Mouse (Mus musculus): ENCODE results near the gene 3300002I08Rik. TPM values are rescaled to one million over a fixed set of nuclear protein-coding genes. Genes with fewer than 3 reads are reported as not detected.

Gene 3300002I08Rik
- total and polyA plus RNA-seq, 2 experiments from 2014 or later: 3.6 TPM; not detected in 1

- no peak for ATAC-seq (ENCODE audit: insufficient read depth, low read depth)
- H3K27me3 ChIP-seq (ENCODE audit: control insufficient read depth, insufficient read depth, low read length): no peaks in the 10 kb centered on the region
- DNase-seq (ENCODE audit: low spot score): no peak
- no peaks in the 10 kb centered on the region for H3K36me3 ChIP-seq (replicated peaks; ENCODE audit: control insufficient read depth, insufficient read depth, low read length)
- H3K4me2 ChIP-seq (ENCODE audit: low read depth, low read length): no peak overlapping the region
- WGBS: 0% methylated on average over 1 of the region's 1 CpGs
- TF ChIP-seq CTCF (IDR thresholded peaks at IDR 0.05; ENCODE audit: low read depth): no peak
- TF ChIP-seq EP300 (IDR thresholded peaks at IDR 0.05; ENCODE audit: low read depth): no peak
- no peak overlapping the region for H3K4me3 ChIP-seq (ENCODE audit: low read depth, low read length)
- H3K9ac ChIP-seq (replicated peaks; ENCODE audit: low read depth, low read length): no peak overlapping the region
- H3K9me3 ChIP-seq (replicated peaks; ENCODE audit: control insufficient read depth, low read length): no peaks in the 10 kb centered on the region
- H3K27ac ChIP-seq (ENCODE audit: low read depth): no peak overlapping the region
- H3K4me1 ChIP-seq (ENCODE audit: control insufficient read depth, insufficient read depth): no peaks in the 10 kb centered on the region
Measured at GRCm38 (mm10) chr2:150299096-150299495, 63.5 kb downstream of the 3300002I08Rik start.

GRCm38 (mm10) chr2:150293669-150294068, 68.9 kb downstream of the 3300002I08Rik start:
- H3K4me2 ChIP-seq (ENCODE audit: low read depth, low read length): no peak overlapping the region

More at GRCm38 (mm10) chr2:150293669-150294068, 68.9 kb downstream of the 3300002I08Rik start:
- H3K36me3 ChIP-seq (replicated peaks; ENCODE audit: control insufficient read depth, insufficient read depth, low read length): no peaks in the 10 kb centered on the region
- ATAC-seq (ENCODE audit: insufficient read depth, low read depth) (no peak), DNase-seq (ENCODE audit: low spot score) (no peak)
- no peak overlapping the region for H3K27ac ChIP-seq (ENCODE audit: low read depth)
- no peak for TF ChIP-seq EP300 (IDR thresholded peaks at IDR 0.05; ENCODE audit: low read depth)
- no peak for TF ChIP-seq CTCF (IDR thresholded peaks at IDR 0.05; ENCODE audit: low read depth)
- no peak overlapping the region for H3K9ac ChIP-seq (replicated peaks; ENCODE audit: low read depth, low read length)
- no peaks in the 10 kb centered on the region for H3K9me3 ChIP-seq (replicated peaks; ENCODE audit: control insufficient read depth, low read length)
- H3K4me1 ChIP-seq (ENCODE audit: control insufficient read depth, insufficient read depth): no peaks in the 10 kb centered on the region
- H3K4me3 ChIP-seq (ENCODE audit: low read depth, low read length): no peak overlapping the region
- H3K27me3 ChIP-seq (ENCODE audit: control insufficient read depth, insufficient read depth, low read length): no peaks in the 10 kb centered on the region
- WGBS: 66% methylated on average over 6 of the region's 6 CpGs

Other genes with a start within 250 kb of the 3300002I08Rik start
- 1.4 and 5.7 TPM in 2 replicates for gene Zfp120, start 226.1 kb downstream of the 3300002I08Rik start, total RNA-seq (2014; rRNA removed; ENCODE audit: low replicate concordance)
- gene Zfp120, start 226.1 kb downstream of the 3300002I08Rik start, polyA plus RNA-seq (2015; fragmentation: Nextera tagmentation; extraction: Ambion mirVana): 4.7 and 5.8 TPM in 2 replicates
- not detected in 2 replicates for gene Gm10770, start 183.1 kb downstream of the 3300002I08Rik start, total RNA-seq (2014; rRNA removed; ENCODE audit: low replicate concordance)
- not detected in 2 replicates for gene Gm10770, start 183.1 kb downstream of the 3300002I08Rik start, polyA plus RNA-seq (2015; fragmentation: Nextera tagmentation; extraction: Ambion mirVana)
- gene Gm14139, start 181.0 kb downstream of the 3300002I08Rik start, total RNA-seq (2014; rRNA removed; ENCODE audit: low replicate concordance): not detected in 2 replicates
- gene Gm14139, start 181.0 kb downstream of the 3300002I08Rik start, polyA plus RNA-seq (2015; fragmentation: Nextera tagmentation; extraction: Ambion mirVana): not detected in 2 replicates
- gene Zfp937, start 144.7 kb downstream of the 3300002I08Rik start, total RNA-seq (2014; rRNA removed; ENCODE audit: low replicate concordance): 0.04 and 1.4 TPM in 2 replicates
- 1.9 and 2.6 TPM in 2 replicates for gene Zfp937, start 144.7 kb downstream of the 3300002I08Rik start, polyA plus RNA-seq (2015; fragmentation: Nextera tagmentation; extraction: Ambion mirVana)
- gene Gm21994, start 107.2 kb downstream of the 3300002I08Rik start, total RNA-seq (2014; rRNA removed; ENCODE audit: low replicate concordance): not detected in 2 replicates
- 1.4 and 1.5 TPM in 2 replicates for gene Gm21994, start 107.2 kb downstream of the 3300002I08Rik start, polyA plus RNA-seq (2015; fragmentation: Nextera tagmentation; extraction: Ambion mirVana)
- gene Gm14124, start 105.2 kb downstream of the 3300002I08Rik start, total RNA-seq (2014; rRNA removed; ENCODE audit: low replicate concordance): not detected in 2 replicates
- gene Gm14124, start 105.2 kb downstream of the 3300002I08Rik start, polyA plus RNA-seq (2015; fragmentation: Nextera tagmentation; extraction: Ambion mirVana): not detected in 2 replicates
- not detected in 2 replicates for gene Gm10130, start 39.1 kb downstream of the 3300002I08Rik start, total RNA-seq (2014; rRNA removed; ENCODE audit: low replicate concordance)
- 0.67 and 1.2 TPM in 2 replicates for gene Gm10130, start 39.1 kb downstream of the 3300002I08Rik start, polyA plus RNA-seq (2015; fragmentation: Nextera tagmentation; extraction: Ambion mirVana)
- 0.95 and 1.9 TPM in 2 replicates for gene Zfp442, start 88.7 kb upstream of the 3300002I08Rik start, total RNA-seq (2014; rRNA removed; ENCODE audit: low replicate concordance)
- gene Zfp442, start 88.7 kb upstream of the 3300002I08Rik start, polyA plus RNA-seq (2015; fragmentation: Nextera tagmentation; extraction: Ambion mirVana): 3.0 and 4.1 TPM in 2 replicates
- not detected in 2 replicates for gene Zfp345, start 122.3 kb upstream of the 3300002I08Rik start, total RNA-seq (2014; rRNA removed; ENCODE audit: low replicate concordance)
- gene Zfp345, start 122.3 kb upstream of the 3300002I08Rik start, polyA plus RNA-seq (2015; fragmentation: Nextera tagmentation; extraction: Ambion mirVana): 0.04 TPM in 1 of 2 replicates, not detected in the other
- gene Cst7, start 207.7 kb upstream of the 3300002I08Rik start, total RNA-seq (2014; rRNA removed; ENCODE audit: low replicate concordance): not detected in 2 replicates
- gene Cst7, start 207.7 kb upstream of the 3300002I08Rik start, polyA plus RNA-seq (2015; fragmentation: Nextera tagmentation; extraction: Ambion mirVana): 0.12 and 0.16 TPM in 2 replicates
- 8.5 and 14.4 TPM in 2 replicates for gene Apmap, start 245.8 kb upstream of the 3300002I08Rik start, total RNA-seq (2014; rRNA removed; ENCODE audit: low replicate concordance)
- gene Apmap, start 245.8 kb upstream of the 3300002I08Rik start, polyA plus RNA-seq (2015; fragmentation: Nextera tagmentation; extraction: Ambion mirVana): 19.0 and 19.8 TPM in 2 replicates